Mouse (Mus musculus) liver, postnatal 0 days (tissue): ENCODE data around the gene Specc1l. TPM values are rescaled to one million over a fixed set of nuclear protein-coding genes. Genes with fewer than 3 reads are reported as not detected.

Source experiments
- ATAC-seq: fragments of 200-750 bp; cut with Nextera tagmentation; 2 replicates; pipeline ENCODE4 v1.8.0; 2017; ENCODE audit warnings: mild to moderate bottlenecking, moderate library complexity
- DNase-seq: peaks from one replicate; pipeline ENCODE4 v3.0.0-alpha.2; 2016
- H3K27ac ChIP-seq: fragments of 300-500 bp; sonication (generic); 2 replicates; pipeline ENCODE4 v1.5.1; 2014; ENCODE audit warnings: antibody characterized with exemption, moderate library complexity, mild to moderate bottlenecking, low read depth
- H3K27me3 ChIP-seq: fragments of 300-500 bp; sonication (generic); 2 replicates; pipeline ENCODE4 v1.6.1; 2014; ENCODE audit warnings: low read length, control low read depth, mixed read lengths; ENCODE audit not compliant: insufficient read depth
- H3K36me3 ChIP-seq: fragments of 300-500 bp; sonication (generic); replicated peaks from 2 replicates; pipeline ENCODE4 v1.6.1; 2014; ENCODE audit warnings: mild to moderate bottlenecking, control low read depth, low read length, moderate library complexity, mixed read lengths; ENCODE audit not compliant: insufficient read depth
- H3K4me1 ChIP-seq: fragments of 300-500 bp; sonication (generic); 2 replicates; pipeline ENCODE4 v1.6.1; 2014; ENCODE audit warnings: antibody characterized with exemption, mild to moderate bottlenecking, control low read depth; ENCODE audit not compliant: insufficient read depth
- H3K4me2 ChIP-seq: fragments of 300-500 bp; sonication (generic); 2 replicates; pipeline ENCODE4 v1.6.1; 2014; ENCODE audit warnings: low read depth, mild to moderate bottlenecking, low read length, moderate library complexity, mixed read lengths
- H3K4me3 ChIP-seq: fragments of 300-500 bp; sonication (generic); 2 replicates; pipeline ENCODE4 v1.5.1; 2014; ENCODE audit warnings: low read depth, low read length
- H3K9ac ChIP-seq: fragments of 300-500 bp; sonication (generic); replicated peaks from 2 replicates; pipeline ENCODE4 v1.6.1; 2014; ENCODE audit warnings: mild to moderate bottlenecking, moderate library complexity
- H3K9me3 ChIP-seq: fragments of 300-500 bp; sonication (generic); 2 replicates; pipeline ENCODE4 v1.6.1; 2016; ENCODE audit warnings: mild to moderate bottlenecking, control low read depth, low read length, mixed read lengths
- CTCF ChIP-seq: sonication (generic); IDR thresholded peaks from 2 replicates; pipeline ENCODE4 v1.5.1; 2016; ENCODE audit warnings: antibody characterized with exemption, low read depth
- EP300 ChIP-seq: IDR thresholded peaks from 2 replicates; pipeline ENCODE4 v1.6.1; 2016; ENCODE audit warnings: antibody characterized with exemption, low read depth, mild to moderate bottlenecking
- WGBS: fragments of 180-500 bp; shearing (Covaris S2); extraction: QIAGEN DNeasy Blood & Tissue Kit; methylation state at CpG from one replicate; pipeline ENCODE4 v1.1.7; 2014; ENCODE audit not compliant: insufficient replicate concordance; 5-methylcytosine and 5-hydroxymethylcytosine counted together
- polyA plus RNA-seq: library from polyadenylated mRNA; unstranded; fragments of >200 nt; fragmentation: Nextera tagmentation; extraction: Ambion mirVana; gene quantifications from 2 replicates; pipeline ENCODE4 v1.2.1, GENCODE M21; 2015

Gene Specc1l
- polyA plus RNA-seq, 1 experiment from 2014 or later = 4.0 TPM

DNA sequence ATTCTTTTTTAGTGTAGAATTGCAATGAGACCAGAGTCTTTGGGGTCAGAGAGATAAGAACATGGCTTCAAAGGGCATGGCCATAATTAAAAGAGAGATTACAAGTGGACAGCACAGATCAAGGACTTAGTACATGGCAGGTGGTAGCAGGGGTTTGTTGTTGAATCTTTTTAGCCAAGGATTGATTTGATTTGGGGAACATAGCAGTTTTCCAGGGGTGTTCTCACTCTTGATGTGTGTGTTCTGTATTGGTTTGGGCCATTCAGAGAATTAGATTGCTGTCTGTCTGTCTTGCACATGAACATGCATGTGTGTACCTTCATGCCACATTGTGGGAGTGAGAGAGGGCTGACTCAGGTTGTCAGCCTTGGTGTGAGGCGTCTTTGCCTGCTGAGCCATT lies 20.0 kb downstream of the Specc1l start:
- Histone ChIP-seq H3K27me3 (no peaks in the 10 kb centered on the region), H3K4me1 (no peaks in the 10 kb centered on the region), H3K9me3 (no peaks in the 10 kb centered on the region), H3K27ac (0 out of 2 replicates have a peak overlapping the region, but pooled peaks have one; percentile 40), H3K36me3 (peaks cover 15% of the 10 kb centered on the region; the same call in 1 of the 2 replicates), H3K4me3 (no peak overlapping the region), H3K4me2 (no peak overlapping the region), H3K9ac (no peak overlapping the region)
- no peak for DNase-seq
- ATAC-seq = no peak
- 79% methylated on average over 1 of the region's 1 CpGs for WGBS
- TF ChIP-seq CTCF (no peak), EP300 (no peak)

- H3K27ac ChIP-seq = no peak overlapping the region
- no peaks in the 10 kb centered on the region for H3K4me1 ChIP-seq
- H3K36me3 ChIP-seq = peaks cover 17% of the 10 kb centered on the region; the same call in 1 of the 2 replicates
- 85% methylated on average over 4 of the region's 4 CpGs for WGBS
- ATAC-seq (peak; percentile 52), DNase-seq (no peak)
- H3K9ac ChIP-seq = no peak overlapping the region
- H3K9me3 ChIP-seq = no peaks in the 10 kb centered on the region
- H3K27me3 ChIP-seq = no peaks in the 10 kb centered on the region
- no peak overlapping the region for H3K4me2 ChIP-seq
- TF ChIP-seq EP300 (no peak), CTCF (no peak)
- no peak overlapping the region for H3K4me3 ChIP-seq
Measured at GRCm38 (mm10) chr10:75232612-75233155, 20.8 kb downstream of the Specc1l start.

DNA sequence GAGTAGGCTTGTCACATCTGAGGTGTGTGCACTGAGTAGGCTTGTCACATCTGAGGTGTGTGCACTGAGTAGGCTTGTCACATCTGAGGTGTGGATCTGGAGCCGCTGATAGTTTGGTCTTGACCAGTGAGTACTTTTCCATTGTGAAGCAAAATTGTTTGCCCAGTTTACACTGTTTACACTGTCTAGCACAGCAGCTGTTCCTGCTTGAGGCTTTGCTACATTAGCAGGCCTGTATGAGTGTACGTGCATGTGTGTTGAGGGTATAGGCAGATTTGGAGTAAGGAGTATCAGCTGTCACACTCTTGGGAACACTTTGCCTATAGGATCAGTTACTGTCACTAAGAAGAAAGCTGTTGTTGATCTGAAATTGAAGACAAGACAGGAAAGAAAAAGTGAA lies 21.6 kb downstream of the Specc1l start:
- TF ChIP-seq EP300 (no peak), CTCF (no peak)
- 60% methylated on average over 2 of the region's 2 CpGs for WGBS

DNA sequence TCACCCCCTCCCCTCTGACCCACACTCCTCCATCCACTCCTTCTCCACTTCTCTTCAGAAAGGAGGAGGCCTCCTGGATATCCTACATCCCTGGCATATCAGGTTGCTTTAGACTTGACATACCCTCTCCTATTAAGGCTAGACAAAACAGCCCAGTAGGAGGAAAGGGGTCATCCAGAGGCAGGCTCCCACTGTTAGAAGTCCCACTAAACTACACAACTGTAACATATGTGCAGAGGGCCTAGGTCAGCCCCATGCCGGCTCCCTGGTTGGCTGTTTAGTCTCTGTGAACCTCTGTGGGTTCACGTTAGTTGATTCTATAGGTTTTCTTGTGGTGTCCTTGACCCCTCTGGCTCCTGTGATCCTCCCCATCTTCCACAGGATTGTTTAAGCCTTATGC lies 23.9 kb downstream of the Specc1l start:
- no peaks in the 10 kb centered on the region for H3K9me3 ChIP-seq
- WGBS = 61% methylated on average over 2 of the region's 2 CpGs
- no peak overlapping the region for H3K27ac ChIP-seq
- H3K4me1 ChIP-seq = no peaks in the 10 kb centered on the region
- no peak overlapping the region for H3K9ac ChIP-seq
- no peak overlapping the region for H3K4me3 ChIP-seq
- H3K4me2 ChIP-seq = no peak overlapping the region
- TF ChIP-seq CTCF (no peak), EP300 (no peak)
- ATAC-seq (peak; percentile 14; the same call in 1 of the 2 replicates), DNase-seq (no peak)
- H3K27me3 ChIP-seq = no peaks in the 10 kb centered on the region
- peaks cover 14% of the 10 kb centered on the region; the same call in 1 of the 2 replicates for H3K36me3 ChIP-seq

More for the DNA sequence above, 21.6 kb downstream of the Specc1l start:
- H3K4me2 ChIP-seq = no peak overlapping the region
- peaks cover 17% of the 10 kb centered on the region; the same call in 1 of the 2 replicates for H3K36me3 ChIP-seq
- H3K9me3 ChIP-seq = no peaks in the 10 kb centered on the region
- 0 out of 2 replicates have a peak overlapping the region, but pooled peaks have one; percentile 0 for H3K27ac ChIP-seq
- H3K4me3 ChIP-seq = no peak overlapping the region
- no peak overlapping the region for H3K9ac ChIP-seq
- peak; percentile 49 for ATAC-seq
- DNase-seq = no peak
- H3K4me1 ChIP-seq = no peaks in the 10 kb centered on the region
- no peaks in the 10 kb centered on the region for H3K27me3 ChIP-seq

GRCm38 (mm10) chr10:75236156-75236555 lies 24.3 kb downstream of the Specc1l start:
- no peak for TF ChIP-seq CTCF
- no peak for TF ChIP-seq EP300
- H3K4me2 ChIP-seq = no peak overlapping the region
- no peaks in the 10 kb centered on the region for H3K4me1 ChIP-seq
- 70% methylated on average over 3 of the region's 3 CpGs for WGBS
- H3K27me3 ChIP-seq = no peaks in the 10 kb centered on the region
- no peak overlapping the region for H3K4me3 ChIP-seq
- H3K36me3 ChIP-seq = peaks cover 13% of the 10 kb centered on the region; the same call in 1 of the 2 replicates
- no peak overlapping the region for H3K9ac ChIP-seq
- ATAC-seq (peak; percentile 78), DNase-seq (no peak)
- no peak overlapping the region for H3K27ac ChIP-seq
- H3K9me3 ChIP-seq = no peaks in the 10 kb centered on the region

DNA sequence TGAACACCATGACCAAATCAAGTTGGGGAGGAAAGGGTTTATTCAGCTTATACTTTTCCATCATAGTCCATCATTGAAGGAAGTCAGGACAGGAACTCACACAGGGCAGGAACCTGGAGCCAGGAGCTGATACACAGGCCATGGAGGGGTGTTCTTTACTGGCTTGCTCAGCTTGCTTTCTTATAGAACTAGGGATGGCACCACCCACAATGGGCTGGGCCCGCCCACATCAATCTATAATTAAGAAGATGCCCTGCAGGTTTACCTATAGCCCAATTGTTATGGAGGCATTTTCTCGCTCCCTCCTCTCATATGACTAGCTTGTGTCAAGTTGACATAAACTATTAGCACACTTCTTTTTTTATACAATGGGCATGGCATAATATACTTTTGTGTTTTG lies 25.3 kb downstream of the Specc1l start:
- Histone ChIP-seq H3K4me3 (no peak overlapping the region), H3K4me2 (no peak overlapping the region), H3K9me3 (no peaks in the 10 kb centered on the region), H3K9ac (no peak overlapping the region), H3K27me3 (no peaks in the 10 kb centered on the region), H3K4me1 (no peaks in the 10 kb centered on the region), H3K36me3 (peaks cover 9% of the 10 kb centered on the region), H3K27ac (no peak overlapping the region)
- DNase-seq (no peak), ATAC-seq (no peak)
- WGBS = 80% methylated on average over 2 of the region's 2 CpGs
- no peak for TF ChIP-seq CTCF
- TF ChIP-seq EP300 = no peak
